Mouse (Mus musculus): ENCODE data around the gene Fgfr2. TPM values are rescaled to one million over a fixed set of nuclear protein-coding genes. Genes with fewer than 3 reads are reported as not detected.

Gene Fgfr2
- polyA plus RNA-seq, 1 experiment from 2014 or later: 17.2 TPM

GRCm38 (mm10) chr7:132977981-132978380 lies 145.2 kb downstream of the Fgfr2 start:
- Histone ChIP-seq H3K4me2 (no peak overlapping the region), H3K9me3 (replicated peaks) (no peaks in the 10 kb centered on the region), H3K27me3 (no peaks in the 10 kb centered on the region), H3K27ac (no peak overlapping the region), H3K4me1 (replicated peaks) (no peaks in the 10 kb centered on the region), H3K4me3 (no peak overlapping the region), H3K36me3 (peaks cover 37% of the 10 kb centered on the region), H3K9ac (no peak overlapping the region)
- ATAC-seq (replicated peaks; ENCODE audit: insufficient number of reproducible peaks, insufficient read depth, low FRiP score, low read depth): no peak
- 95% methylated on average over 2 of the region's 2 CpGs for whole genome bisulfite sequencing

GRCm38 (mm10) chr7:132976079-132976478 lies 147.1 kb downstream of the Fgfr2 start:
- Histone ChIP-seq H3K4me2 (no peak overlapping the region), H3K4me1 (replicated peaks) (no peaks in the 10 kb centered on the region), H3K4me3 (no peak overlapping the region), H3K27ac (no peak overlapping the region), H3K9ac (no peak overlapping the region), H3K27me3 (no peaks in the 10 kb centered on the region), H3K36me3 (peaks cover 25% of the 10 kb centered on the region), H3K9me3 (replicated peaks) (no peaks in the 10 kb centered on the region)
- ATAC-seq (replicated peaks; ENCODE audit: insufficient number of reproducible peaks, insufficient read depth, low FRiP score, low read depth): no peak
- 88% methylated on average over 2 of the region's 2 CpGs for WGBS

GRCm38 (mm10) chr7:132972079-132972478 lies 151.1 kb downstream of the Fgfr2 start:
- Histone ChIP-seq H3K9ac (no peak overlapping the region), H3K4me2 (no peak overlapping the region), H3K4me3 (no peak overlapping the region), H3K27me3 (no peaks in the 10 kb centered on the region), H3K4me1 (replicated peaks) (no peaks in the 10 kb centered on the region), H3K9me3 (replicated peaks) (no peaks in the 10 kb centered on the region), H3K27ac (no peak overlapping the region), H3K36me3 (peaks cover 15% of the 10 kb centered on the region)
- ATAC-seq (replicated peaks; ENCODE audit: insufficient number of reproducible peaks, insufficient read depth, low FRiP score, low read depth): no peak
- WGBS: 95% methylated on average over 2 of the region's 2 CpGs

GRCm38 (mm10) chr7:132965707-132966106 lies 157.4 kb downstream of the Fgfr2 start:
- Histone ChIP-seq H3K9ac (no peak overlapping the region), H3K4me2 (no peak overlapping the region), H3K27me3 (no peaks in the 10 kb centered on the region), H3K36me3 (no peaks in the 10 kb centered on the region), H3K27ac (no peak overlapping the region), H3K4me3 (no peak overlapping the region), H3K4me1 (replicated peaks) (no peaks in the 10 kb centered on the region), H3K9me3 (replicated peaks) (no peaks in the 10 kb centered on the region)
- no peak for ATAC-seq (replicated peaks; ENCODE audit: insufficient number of reproducible peaks, insufficient read depth, low FRiP score, low read depth)
- WGBS: 93% methylated on average over 2 of the region's 2 CpGs

- WGBS: 84% methylated on average over 3 of the region's 3 CpGs
- Histone ChIP-seq H3K4me1 (replicated peaks) (no peaks in the 10 kb centered on the region), H3K27me3 (no peaks in the 10 kb centered on the region), H3K9ac (no peak overlapping the region), H3K27ac (no peak overlapping the region), H3K36me3 (no peaks in the 10 kb centered on the region), H3K4me3 (no peak overlapping the region), H3K9me3 (replicated peaks) (no peaks in the 10 kb centered on the region), H3K4me2 (no peak overlapping the region)
- no peak for ATAC-seq (replicated peaks; ENCODE audit: insufficient number of reproducible peaks, insufficient read depth, low FRiP score, low read depth)
These were observed 158.8 kb downstream of the Fgfr2 start for GRCm38 (mm10) chr7:132964395-132964794.

GRCm38 (mm10) chr7:132950613-132951012 lies 172.5 kb downstream of the Fgfr2 start:
- no peaks in the 10 kb centered on the region for H3K9me3 ChIP-seq (replicated peaks)
- no peak for ATAC-seq (replicated peaks; ENCODE audit: insufficient number of reproducible peaks, insufficient read depth, low FRiP score, low read depth)
- H3K36me3 ChIP-seq: no peaks in the 10 kb centered on the region
- H3K27ac ChIP-seq: no peak overlapping the region
- no peaks in the 10 kb centered on the region for H3K27me3 ChIP-seq
- peaks cover 4% of the 10 kb centered on the region; the same call in 1 of the 2 replicates for H3K4me1 ChIP-seq (replicated peaks)
- no peak overlapping the region for H3K4me2 ChIP-seq
- no peak overlapping the region for H3K9ac ChIP-seq
- H3K4me3 ChIP-seq: no peak overlapping the region
- 84% methylated on average over 3 of the region's 3 CpGs for WGBS

GRCm38 (mm10) chr7:132949968-132950367 lies 173.2 kb downstream of the Fgfr2 start:
- Histone ChIP-seq H3K4me1 (replicated peaks) (peaks cover 4% of the 10 kb centered on the region; the same call in 1 of the 2 replicates), H3K9ac (no peak overlapping the region), H3K27me3 (no peaks in the 10 kb centered on the region), H3K36me3 (no peaks in the 10 kb centered on the region), H3K4me3 (no peak overlapping the region), H3K4me2 (no peak overlapping the region), H3K27ac (no peak overlapping the region), H3K9me3 (replicated peaks) (no peaks in the 10 kb centered on the region)
- ATAC-seq (replicated peaks; ENCODE audit: insufficient number of reproducible peaks, insufficient read depth, low FRiP score, low read depth): no peak
- 86% methylated on average over 4 of the region's 4 CpGs for WGBS

GRCm38 (mm10) chr7:132940569-132940968 lies 182.6 kb downstream of the Fgfr2 start:
- 0 out of 2 replicates have a peak, but pooled peaks cover 8% of the 10 kb centered on the region for H3K4me1 ChIP-seq (replicated peaks)
- no peak overlapping the region for H3K9ac ChIP-seq
- H3K9me3 ChIP-seq (replicated peaks): no peaks in the 10 kb centered on the region
- no peak overlapping the region for H3K4me2 ChIP-seq
- no peak overlapping the region for H3K4me3 ChIP-seq
- WGBS: 73% methylated on average over 2 of the region's 2 CpGs
- H3K36me3 ChIP-seq: no peaks in the 10 kb centered on the region
- no peak for ATAC-seq (replicated peaks; ENCODE audit: insufficient number of reproducible peaks, insufficient read depth, low FRiP score, low read depth)
- H3K27ac ChIP-seq: no peak overlapping the region
- no peaks in the 10 kb centered on the region for H3K27me3 ChIP-seq

GRCm38 (mm10) chr7:132939118-132939517 lies 184.0 kb downstream of the Fgfr2 start:
- no peak for ATAC-seq (replicated peaks; ENCODE audit: insufficient number of reproducible peaks, insufficient read depth, low FRiP score, low read depth)
- H3K9ac ChIP-seq: no peak overlapping the region
- H3K27ac ChIP-seq: no peak overlapping the region
- H3K27me3 ChIP-seq: no peaks in the 10 kb centered on the region
- H3K4me2 ChIP-seq: no peak overlapping the region
- H3K4me1 ChIP-seq (replicated peaks): 0 out of 2 replicates have a peak, but pooled peaks cover 8% of the 10 kb centered on the region
- no peaks in the 10 kb centered on the region for H3K9me3 ChIP-seq (replicated peaks)
- 86% methylated on average over 2 of the region's 2 CpGs for WGBS
- H3K36me3 ChIP-seq: no peaks in the 10 kb centered on the region
- no peak overlapping the region for H3K4me3 ChIP-seq

- ATAC-seq (replicated peaks; ENCODE audit: insufficient number of reproducible peaks, insufficient read depth, low FRiP score, low read depth): no peak
- H3K9me3 ChIP-seq (replicated peaks): no peaks in the 10 kb centered on the region
- H3K36me3 ChIP-seq: no peaks in the 10 kb centered on the region
- peaks cover 18% of the 10 kb centered on the region for H3K4me1 ChIP-seq (replicated peaks)
- no peak overlapping the region for H3K9ac ChIP-seq
- H3K27me3 ChIP-seq: no peaks in the 10 kb centered on the region
- no peak overlapping the region for H3K4me2 ChIP-seq
- no peak overlapping the region for H3K27ac ChIP-seq
- H3K4me3 ChIP-seq: no peak overlapping the region
These were observed 188.4 kb downstream of the Fgfr2 start for GRCm38 (mm10) chr7:132934743-132935142.

GRCm38 (mm10) chr7:132933331-132933730 lies 189.8 kb downstream of the Fgfr2 start:
- peaks cover 16% of the 10 kb centered on the region for H3K4me1 ChIP-seq (replicated peaks)
- no peaks in the 10 kb centered on the region for H3K9me3 ChIP-seq (replicated peaks)
- no peak overlapping the region for H3K4me3 ChIP-seq
- H3K4me2 ChIP-seq: no peak overlapping the region
- H3K27ac ChIP-seq: no peak overlapping the region
- H3K9ac ChIP-seq: no peak overlapping the region
- 81% methylated on average over 1 of the region's 1 CpGs for WGBS
- ATAC-seq (replicated peaks; ENCODE audit: insufficient number of reproducible peaks, insufficient read depth, low FRiP score, low read depth): no peak
- H3K36me3 ChIP-seq: no peaks in the 10 kb centered on the region
- no peaks in the 10 kb centered on the region for H3K27me3 ChIP-seq

- H3K4me3 ChIP-seq: peak overlapping the region; percentile 89
- no peaks in the 10 kb centered on the region for H3K9me3 ChIP-seq (replicated peaks)
- H3K4me2 ChIP-seq: peak overlapping the region; percentile 64
- peaks cover 13% of the 10 kb centered on the region for H3K4me1 ChIP-seq (replicated peaks)
- peak overlapping the region; percentile 98 for H3K27ac ChIP-seq
- ATAC-seq (replicated peaks; ENCODE audit: insufficient number of reproducible peaks, insufficient read depth, low FRiP score, low read depth): no peak; the same call in 1 of the 2 replicates
- no peaks in the 10 kb centered on the region for H3K36me3 ChIP-seq
- H3K27me3 ChIP-seq: no peaks in the 10 kb centered on the region
- under 1% methylated on average over 45 of the region's 55 CpGs for WGBS
- peak overlapping the region; percentile 97 for H3K9ac ChIP-seq
These were observed 191.4 kb downstream of the Fgfr2 start for GRCm38 (mm10) chr7:132931560-132932351.
